Mouse (Mus musculus): ENCODE measurements around the gene Mctp2.

Mctp2 gene

DNA sequence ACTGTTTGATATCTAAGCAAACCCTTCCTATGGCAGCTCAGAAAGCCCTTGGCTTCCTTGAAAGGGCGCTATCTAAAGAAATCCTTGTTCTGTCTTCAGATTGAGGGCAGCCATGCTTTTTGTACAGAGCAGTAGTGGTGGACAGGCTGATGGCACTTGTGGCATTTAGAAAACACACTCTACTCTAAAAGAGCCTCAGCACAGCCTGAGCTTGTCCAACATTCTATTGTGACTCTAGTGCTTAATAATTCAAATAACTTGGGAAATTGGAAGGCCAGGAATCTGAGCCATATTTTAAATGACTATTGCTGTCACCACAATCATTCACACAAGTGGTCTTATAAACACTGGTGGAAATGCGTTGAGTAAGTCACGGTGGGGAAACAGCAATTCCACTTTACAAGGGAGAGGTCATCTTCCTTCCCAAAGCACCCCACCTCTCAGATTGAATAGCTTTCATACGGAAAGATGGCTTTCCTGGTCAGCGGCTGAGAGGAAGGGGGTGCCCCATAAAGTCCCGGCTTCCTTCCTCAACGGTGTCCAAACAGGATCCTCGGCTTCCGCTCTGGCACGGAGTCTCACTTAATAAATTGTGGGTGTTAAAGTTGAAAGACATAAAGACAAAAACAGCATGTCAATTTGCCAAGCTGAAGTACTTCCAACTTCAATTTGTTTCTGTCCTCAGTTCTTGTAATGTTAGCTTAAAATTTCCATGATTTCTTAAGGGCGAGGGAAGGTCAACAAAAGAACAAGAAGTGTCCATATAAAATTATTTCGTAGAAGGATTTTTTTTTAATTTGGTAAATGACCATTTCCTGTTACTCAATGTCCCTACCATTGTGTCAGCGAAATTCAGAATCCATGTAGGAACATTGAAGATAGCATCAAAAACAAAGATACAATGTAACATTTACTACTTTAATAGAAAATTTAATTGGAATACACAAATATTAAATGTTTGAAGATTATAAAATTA, 140.4 kb downstream of the Mctp2 start:
- peak; percentile 71 to 82 for DNase-seq

DNA sequence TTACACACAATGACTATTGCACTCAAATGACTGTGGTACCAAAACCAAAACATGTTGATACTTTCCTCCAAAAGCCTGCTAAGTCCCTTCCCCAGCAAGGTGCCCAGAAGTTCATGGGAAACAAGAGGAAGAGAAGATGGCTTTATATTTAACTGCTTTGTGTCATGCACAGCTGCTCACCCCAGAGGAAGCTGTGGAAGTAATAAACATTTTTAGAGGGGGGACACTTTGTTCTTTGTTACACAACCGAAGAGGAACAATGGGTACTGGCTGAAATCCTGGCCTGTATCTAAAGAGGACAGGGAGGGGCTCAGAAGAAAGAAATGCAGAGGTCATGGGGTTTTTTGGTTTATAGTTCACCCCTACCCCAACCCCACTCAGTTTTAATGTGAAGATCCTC, 144.2 kb downstream of the Mctp2 start:
- DNase-seq = no peak

DNA sequence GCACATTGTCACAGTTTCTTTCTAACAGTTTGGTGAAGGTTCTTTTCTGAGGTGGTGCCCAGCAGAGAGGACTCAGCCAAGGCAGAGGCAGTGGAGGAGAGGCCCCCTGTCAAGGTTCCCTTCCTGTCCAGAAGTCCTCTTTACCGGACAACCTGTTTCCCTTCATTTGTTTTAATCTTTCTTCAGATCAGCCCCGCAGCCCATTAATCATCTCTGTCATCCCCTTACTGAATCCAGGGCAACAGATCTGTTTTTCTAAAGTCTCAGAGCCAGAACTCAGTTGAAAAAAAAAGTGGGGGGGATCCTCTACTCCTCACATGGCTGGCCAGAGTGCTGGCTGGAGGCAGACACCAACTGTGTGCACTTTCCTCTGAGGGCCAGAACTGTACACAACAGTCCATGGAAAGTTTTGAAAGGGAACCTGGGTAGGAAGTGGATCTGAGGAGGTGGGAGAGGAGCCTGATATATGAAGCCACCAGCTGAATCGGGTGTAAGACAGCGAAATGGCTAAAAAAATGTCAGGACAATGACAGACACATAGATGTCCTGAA, 146.8 kb downstream of the Mctp2 start:
- DNase-seq = peak; percentile 10 to 15

- no peak for DNase-seq
Observed at GRCm38 (mm10) chr7:72150799-72151708, 155.4 kb downstream of the Mctp2 start.

DNA sequence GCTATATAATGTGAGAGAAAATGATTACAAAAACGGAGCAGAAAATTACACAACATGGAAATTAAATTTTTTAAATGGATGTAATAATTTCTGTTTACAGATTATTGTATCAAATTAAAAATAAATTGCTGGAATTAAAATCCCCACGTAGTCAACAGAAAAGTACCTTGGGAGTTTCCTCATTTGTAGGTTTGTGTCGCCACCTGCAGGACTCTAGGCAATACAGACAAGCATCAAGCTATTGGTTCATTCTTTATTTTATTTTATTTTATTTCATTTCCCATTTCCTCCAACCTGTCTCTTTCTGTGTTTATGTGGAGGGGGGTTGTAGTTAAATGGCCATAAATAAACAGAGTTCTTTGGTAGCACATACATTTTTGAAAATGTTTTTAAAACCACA, 157.3 kb downstream of the Mctp2 start:
- peak; percentile 8 to 47 for DNase-seq

GRCm38 (mm10) chr7:72146849-72147248, 159.6 kb downstream of the Mctp2 start:
- DNase-seq = no peak

- no peak for DNase-seq
Observed at GRCm38 (mm10) chr7:72145726-72146520, 160.5 kb downstream of the Mctp2 start.

DNA sequence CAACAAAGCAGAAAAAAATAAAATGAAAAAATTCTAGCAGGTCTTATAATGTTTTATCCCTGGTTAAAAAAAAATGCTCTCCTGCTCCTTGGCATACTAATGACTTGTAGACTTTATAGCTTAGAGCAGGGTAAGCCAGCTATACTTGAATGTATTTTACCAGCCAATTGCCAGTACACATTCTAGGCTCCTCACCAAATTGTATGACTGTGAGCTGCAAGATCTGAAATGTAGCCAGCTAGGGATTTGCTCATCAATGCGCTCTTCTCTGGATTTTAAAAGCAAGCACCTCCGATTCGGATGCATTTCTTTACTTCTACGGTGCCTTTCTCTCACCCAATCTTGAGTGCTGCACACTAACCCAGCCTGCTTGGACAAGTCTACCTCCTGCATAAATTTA, 167.7 kb downstream of the Mctp2 start:
- no peak for DNase-seq

GRCm38 (mm10) chr7:72120986-72121385, 185.4 kb downstream of the Mctp2 start:
- no peak for DNase-seq

GRCm38 (mm10) chr7:72119713-72120112, 186.7 kb downstream of the Mctp2 start:
- no peak for DNase-seq

- no peak for DNase-seq
Observed at GRCm38 (mm10) chr7:72117376-72118077, 188.9 kb downstream of the Mctp2 start.

DNA sequence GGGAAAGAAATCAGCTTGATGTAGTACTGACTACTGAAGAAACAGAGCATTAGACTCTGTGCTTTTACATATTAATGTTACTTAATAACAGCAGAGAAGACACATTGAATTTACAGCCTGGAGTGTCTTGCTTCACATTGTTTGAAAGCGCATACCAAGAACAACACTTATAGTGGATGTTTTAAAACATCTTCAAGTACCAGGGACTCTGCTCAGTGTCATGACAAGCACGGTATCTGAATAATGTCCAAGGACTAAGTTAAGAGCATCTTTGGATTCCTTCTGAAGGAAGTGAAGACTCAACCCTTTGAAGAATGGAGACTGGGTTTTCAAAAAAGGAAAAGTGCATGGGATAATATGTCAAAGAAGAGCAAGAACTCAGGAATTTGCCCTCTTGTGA, 191.3 kb downstream of the Mctp2 start:
- no peak for DNase-seq

- no peak for DNase-seq
Observed at GRCm38 (mm10) chr7:72110578-72110977, 195.8 kb downstream of the Mctp2 start.

- DNase-seq = no peak
Observed at GRCm38 (mm10) chr7:72108639-72109399, 197.6 kb downstream of the Mctp2 start.

DNA sequence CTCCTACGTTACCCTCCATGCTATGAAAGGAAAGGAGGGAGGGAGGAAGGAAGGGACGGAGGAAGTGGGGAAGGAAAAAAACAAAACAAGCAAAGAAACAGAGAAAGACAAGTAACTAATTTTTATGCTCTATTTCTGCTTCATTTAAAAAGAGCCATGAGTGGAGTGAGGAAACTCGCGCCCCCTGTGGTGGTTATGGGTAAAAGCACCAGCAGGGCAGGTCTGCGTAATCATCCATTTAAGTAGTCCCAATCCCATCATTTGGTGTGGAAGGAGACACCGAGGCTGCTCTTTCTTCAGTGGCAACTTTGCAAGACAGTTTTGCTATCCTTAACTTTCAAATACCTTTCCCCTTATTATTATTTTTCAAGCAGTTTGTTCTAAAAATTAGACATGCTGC, 202.2 kb downstream of the Mctp2 start:
- DNase-seq = no peak

GRCm38 (mm10) chr7:72103654-72104053, 202.8 kb downstream of the Mctp2 start:
- DNase-seq = no peak

- DNase-seq = no peak
Observed at GRCm38 (mm10) chr7:72100683-72101082, 205.7 kb downstream of the Mctp2 start.

DNA sequence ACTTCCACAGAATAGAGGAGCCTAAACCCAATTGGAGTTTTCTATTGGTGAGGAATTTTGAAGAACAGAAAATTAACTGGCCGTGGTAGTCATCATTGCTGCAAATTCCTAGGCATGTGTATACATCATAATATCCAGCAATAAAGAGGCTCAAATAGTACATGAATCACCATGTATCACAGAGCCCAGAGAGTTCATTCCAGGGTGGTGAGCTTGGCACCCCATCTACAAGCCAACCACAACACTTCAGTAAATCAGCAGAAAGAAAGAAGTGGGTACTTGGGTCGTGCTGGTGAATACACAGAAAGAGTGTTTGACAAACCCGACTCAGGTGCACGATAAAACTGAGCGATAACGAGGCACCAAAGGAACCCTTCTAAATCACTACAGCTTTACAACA, 207.8 kb downstream of the Mctp2 start:
- DNase-seq = no peak

GRCm38 (mm10) chr7:72096973-72097372, 209.4 kb downstream of the Mctp2 start:
- DNase-seq = no peak

DNA sequence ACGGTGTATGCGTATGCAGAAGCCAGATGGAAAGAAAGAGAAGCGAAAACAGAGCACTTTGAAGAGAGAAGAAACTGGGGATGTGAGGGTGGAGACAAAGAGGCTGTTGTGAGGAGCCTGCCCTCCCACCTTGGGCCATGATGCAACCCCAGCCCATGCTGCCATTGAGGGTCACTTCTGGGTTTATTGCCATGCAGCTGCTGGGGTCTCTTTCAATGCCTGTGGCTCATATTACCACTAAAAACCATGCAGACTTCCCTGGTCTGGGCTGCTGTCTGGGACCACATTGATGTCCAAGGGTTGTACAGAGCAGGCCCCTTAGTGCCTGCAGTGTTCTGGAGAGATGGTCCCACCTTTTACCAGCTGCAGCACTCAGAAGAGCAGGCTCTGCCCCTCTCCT, 210.0 kb downstream of the Mctp2 start:
- no peak for DNase-seq
